Mouse (Mus musculus) myocyte (in vitro differentiated cells): ENCODE data around the gene 4930412O13Rik.

Experiments used
- POLR2A ChIP-seq: IDR thresholded peaks from one replicate; pipeline ENCODE4 v1.6.1; 2011; ENCODE audit warnings: low read depth, mild to moderate bottlenecking, control low read depth, moderate library complexity; ENCODE audit not compliant: insufficient read length
- USF1 ChIP-seq: IDR thresholded peaks from one replicate; pipeline ENCODE4 v1.6.1; 2011; ENCODE audit warnings: low read depth, mild to moderate bottlenecking, control low read depth, moderate library complexity

- TF ChIP-seq POLR2A: no peak
- TF ChIP-seq USF1: no peak
These were observed 3.6 kb downstream of the 4930412O13Rik start for GRCm38 (mm10) chr2:9884533-9885216.
